Mouse (Mus musculus) liver, adult 2 months (tissue): ENCODE results near the gene Cped1. TPM values are rescaled to one million over a fixed set of nuclear protein-coding genes. Genes with fewer than 3 reads are reported as not detected.

ENCODE experiments used
- DNase-seq: peaks from one replicate; pipeline ENCODE4 v3.0.0-alpha.2; 2011; ENCODE audit warnings: low read depth, low spot score; ENCODE audit errors: extremely low read depth
- H3K27ac ChIP-seq: fragments of 200-500 bp; replicated peaks from 2 replicates; pipeline ENCODE4 v1.5.1; 2012; ENCODE audit warnings: low read depth, mild to moderate bottlenecking, control low read depth, inconsistent platforms, low read length; ENCODE audit not compliant: insufficient read depth
- H3K27me3 ChIP-seq: fragments of 200-500 bp; 2 replicates; pipeline ENCODE4 v1.6.1; 2012; ENCODE audit warnings: mild to moderate bottlenecking, moderate library complexity, low read length, inconsistent platforms; ENCODE audit not compliant: control insufficient read depth, insufficient read depth
- H3K36me3 ChIP-seq: fragments of 200-500 bp; 2 replicates; pipeline ENCODE4 v1.6.1; 2012; ENCODE audit warnings: low read length, inconsistent platforms; ENCODE audit not compliant: control insufficient read depth, insufficient read depth
- H3K4me1 ChIP-seq: fragments of 200-500 bp; 2 replicates; pipeline ENCODE4 v1.6.1; 2011; ENCODE audit warnings: low read length; ENCODE audit not compliant: control insufficient read depth, insufficient read depth
- H3K4me3 ChIP-seq: fragments of 200-500 bp; 2 replicates; pipeline ENCODE4 v1.5.1; 2011; ENCODE audit warnings: low read depth, mild to moderate bottlenecking, control low read depth, low read length, moderate library complexity; ENCODE audit not compliant: insufficient read depth
- H3K79me2 ChIP-seq: fragments of 200-500 bp; 2 replicates; pipeline ENCODE4 v1.6.1; 2012; ENCODE audit warnings: inconsistent platforms, mild to moderate bottlenecking, low read length, moderate library complexity; ENCODE audit not compliant: control insufficient read depth, insufficient read depth
- H3K9ac ChIP-seq: fragments of 200-500 bp; 2 replicates; pipeline ENCODE4 v1.6.1; 2012; ENCODE audit warnings: low read depth, mild to moderate bottlenecking, control low read depth, inconsistent platforms, low read length
- CTCF ChIP-seq: fragments of 200-500 bp; IDR thresholded peaks from 2 replicates; pipeline ENCODE4 v1.5.1; 2011; ENCODE audit warnings: low read depth, low read length, control low read depth
- POLR2A ChIP-seq: fragments of 200-500 bp; IDR thresholded peaks from 2 replicates; pipeline ENCODE4 v1.6.1; 2011; ENCODE audit warnings: low read length, control low read depth; ENCODE audit not compliant: insufficient read depth; ENCODE audit errors: extremely low read depth
- WGBS: fragments of 180-500 bp; shearing (Covaris S2); methylation state at CpG from one replicate; pipeline ENCODE4 v1.1.7; 2018; 5-methylcytosine and 5-hydroxymethylcytosine counted together
- polyA plus RNA-seq: library from polyadenylated mRNA; depleted of rRNA; stranded (reverse); fragments of >200 nt; gene quantifications from 2 replicates; pipeline ENCODE4 v1.2.3, GENCODE M21; 2012; rRNA removed
- total RNA-seq: library from RNA; depleted of rRNA; stranded (reverse); fragments of >200 nt; gene quantifications from 2 replicates; pipeline ENCODE4 v1.2.3, GENCODE M21; 2014; rRNA removed

The Cped1 gene
- total and polyA plus RNA-seq, 2 experiments, result 6.0 to 63.6 TPM

DNA sequence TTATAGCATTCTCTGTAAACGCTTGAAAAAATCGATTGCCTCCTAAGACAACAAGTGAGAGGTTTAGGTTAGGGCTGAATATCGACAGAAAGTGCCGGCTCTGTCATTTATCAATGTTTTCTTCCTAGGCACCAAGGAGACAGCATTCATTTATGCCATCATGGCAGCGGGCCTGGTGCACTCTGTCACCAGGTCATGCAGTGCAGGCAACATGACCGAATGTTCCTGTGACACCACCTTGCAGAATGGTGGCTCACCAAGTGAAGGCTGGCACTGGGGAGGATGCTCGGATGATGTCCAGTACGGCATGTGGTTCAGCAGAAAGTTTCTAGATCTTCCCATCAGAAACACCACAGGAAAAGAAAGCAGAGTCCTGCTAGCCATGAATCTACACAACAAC lies 305.1 kb downstream of the Cped1 start:
- Histone ChIP-seq H3K79me2 (no peaks in the 10 kb centered on the region), H3K9ac (no peak overlapping the region), H3K27me3 (peaks cover 14% of the 10 kb centered on the region; the same call in 1 of the 2 replicates), H3K36me3 (no peaks in the 10 kb centered on the region), H3K27ac (no peak overlapping the region), H3K4me3 (no peak overlapping the region), H3K4me1 (no peaks in the 10 kb centered on the region)
- no peak for DNase-seq
- TF ChIP-seq POLR2A (no peak), CTCF (no peak)
- 78% methylated on average over 8 of the region's 8 CpGs for WGBS

GRCm38 (mm10) chr6:22292056-22292455 lies 306.3 kb downstream of the Cped1 start:
- Histone ChIP-seq H3K36me3 (no peaks in the 10 kb centered on the region), H3K79me2 (no peaks in the 10 kb centered on the region), H3K4me1 (no peaks in the 10 kb centered on the region), H3K27ac (no peak overlapping the region), H3K4me3 (no peak overlapping the region), H3K9ac (no peak overlapping the region), H3K27me3 (peaks cover 14% of the 10 kb centered on the region; the same call in 1 of the 2 replicates)
- WGBS, result 66% methylated on average over 4 of the region's 4 CpGs
- TF ChIP-seq CTCF, result no peak
- TF ChIP-seq POLR2A, result no peak
- DNase-seq, result no peak

DNA sequence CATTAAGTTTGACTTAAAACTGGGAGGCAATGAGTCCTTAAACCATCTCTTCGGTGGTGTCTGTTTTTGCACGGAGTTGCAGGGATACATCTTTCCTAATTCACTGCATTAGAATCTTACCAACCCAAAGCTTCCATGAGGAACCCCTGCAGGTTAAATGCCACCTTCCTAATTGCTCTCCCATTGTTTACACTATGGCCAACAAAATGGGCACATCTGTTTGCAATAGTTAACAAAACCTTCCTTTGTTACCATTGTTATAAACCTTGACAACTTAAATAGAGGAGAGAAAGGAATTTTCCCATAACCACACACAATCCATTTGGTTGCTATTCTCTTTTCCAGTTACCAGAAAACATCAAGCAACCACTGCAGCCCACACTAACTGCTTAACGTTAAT lies 308.2 kb downstream of the Cped1 start:
- no peak for TF ChIP-seq POLR2A
- no peak for TF ChIP-seq CTCF
- WGBS, result 71% methylated on average over 3 of the region's 3 CpGs
- Histone ChIP-seq H3K4me3 (no peak overlapping the region), H3K4me1 (no peaks in the 10 kb centered on the region), H3K27me3 (peaks cover 4% of the 10 kb centered on the region; the same call in 1 of the 2 replicates), H3K27ac (no peak overlapping the region), H3K79me2 (no peaks in the 10 kb centered on the region), H3K36me3 (no peaks in the 10 kb centered on the region), H3K9ac (no peak overlapping the region)
- DNase-seq, result no peak

- 88% methylated on average over 6 of the region's 6 CpGs for WGBS
- no peak for TF ChIP-seq POLR2A
- TF ChIP-seq CTCF, result no peak
- Histone ChIP-seq H3K9ac (no peak overlapping the region), H3K36me3 (no peaks in the 10 kb centered on the region), H3K27me3 (no peaks in the 10 kb centered on the region), H3K27ac (no peak overlapping the region), H3K79me2 (no peaks in the 10 kb centered on the region), H3K4me1 (no peaks in the 10 kb centered on the region; the same call in 1 of the 2 replicates), H3K4me3 (no peak overlapping the region)
- DNase-seq, result no peak
Measured at GRCm38 (mm10) chr6:22297028-22297427, 311.3 kb downstream of the Cped1 start.

DNA sequence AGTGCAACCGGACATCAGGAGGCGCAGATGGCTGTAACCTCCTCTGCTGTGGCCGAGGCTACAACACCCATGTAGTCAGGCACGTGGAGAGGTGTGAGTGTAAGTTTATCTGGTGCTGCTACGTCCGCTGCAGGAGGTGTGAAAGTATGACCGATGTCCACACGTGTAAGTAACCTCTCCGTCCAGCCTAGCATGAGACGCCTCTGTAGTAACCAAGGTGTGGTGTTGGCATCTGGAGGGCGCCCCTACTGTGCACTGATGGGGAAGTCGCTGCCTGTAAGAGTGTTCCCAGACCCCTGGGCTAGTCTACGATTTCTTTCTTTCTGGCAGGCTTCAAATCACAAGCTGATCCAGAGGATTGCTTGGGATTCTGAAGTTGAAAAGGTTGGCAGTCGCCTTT lies 312.3 kb downstream of the Cped1 start:
- 76% methylated on average over 14 of the region's 14 CpGs for WGBS
- Histone ChIP-seq H3K9ac (no peak overlapping the region), H3K79me2 (no peaks in the 10 kb centered on the region), H3K27ac (no peak overlapping the region), H3K27me3 (no peaks in the 10 kb centered on the region), H3K4me1 (no peaks in the 10 kb centered on the region; the same call in 1 of the 2 replicates), H3K36me3 (no peaks in the 10 kb centered on the region; the same call in 1 of the 2 replicates), H3K4me3 (no peak overlapping the region)
- DNase-seq, result no peak
- TF ChIP-seq CTCF (no peak), POLR2A (no peak)

Other genes starting within 250 kb of the Cped1 start
- 145 and 165 TPM in 2 replicates for gene Tspan12, start 133.4 kb upstream of the Cped1 start, total RNA-seq
- gene Tspan12, start 133.4 kb upstream of the Cped1 start, polyA plus RNA-seq, result 37.1 and 44.2 TPM in 2 replicates
- 6.4 and 7.9 TPM in 2 replicates for gene Ing3, start 36.3 kb upstream of the Cped1 start, total RNA-seq
- 3.3 and 3.6 TPM in 2 replicates for gene Ing3, start 36.3 kb upstream of the Cped1 start, polyA plus RNA-seq